Mouse (Mus musculus): Measurements from ENCODE around the gene Mettl23.

DNA sequence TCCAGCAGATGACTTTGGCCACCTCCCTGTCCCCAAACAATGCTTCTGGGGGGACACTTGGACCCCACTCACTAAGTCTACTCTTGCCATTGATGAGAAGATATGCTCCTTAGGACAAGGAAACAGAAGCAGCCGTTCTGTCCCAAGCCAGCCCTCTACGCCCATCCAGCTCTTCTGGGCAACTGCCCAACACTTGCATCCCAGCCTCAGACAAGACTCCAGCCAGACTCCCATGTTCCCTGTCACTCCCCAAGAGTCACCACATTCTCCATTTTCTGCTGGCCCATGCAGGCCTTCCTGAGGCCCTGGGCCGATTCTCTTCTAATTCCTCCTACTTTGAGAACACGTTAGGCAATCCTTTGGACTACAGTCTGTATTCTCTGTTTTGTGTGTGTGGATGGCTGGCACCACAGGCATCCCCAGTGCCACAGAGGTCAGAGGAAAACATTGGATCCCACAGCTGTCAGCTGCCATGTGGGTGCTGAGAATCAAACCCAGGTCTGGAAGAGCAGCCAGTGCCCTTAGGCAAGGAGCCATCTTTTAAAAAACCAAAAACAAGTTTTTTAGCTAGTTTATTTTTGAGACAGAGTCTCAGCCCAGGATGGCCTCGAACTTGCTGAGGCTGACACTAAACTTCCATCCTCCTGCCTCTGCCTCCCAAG lies 23.0 kb upstream of the Mettl23 start:
- TF ChIP-seq MAFK (IDR thresholded peaks at IDR 0.05; ENCODE audit: insufficient read depth, low read depth, low read length), result no peak
- no peak for TF ChIP-seq ZC3H11A (IDR thresholded peaks at IDR 0.05; ENCODE audit: borderline replicate concordance, low read depth, low read length)
- no peak for TF ChIP-seq ZNF384 (IDR thresholded peaks at IDR 0.05; ENCODE audit: low read depth, low read length)

Measured in ES-E14 (cell line).